ENCODE assay signal across 16 mouse cellular contexts in the genomic region with DNA sequence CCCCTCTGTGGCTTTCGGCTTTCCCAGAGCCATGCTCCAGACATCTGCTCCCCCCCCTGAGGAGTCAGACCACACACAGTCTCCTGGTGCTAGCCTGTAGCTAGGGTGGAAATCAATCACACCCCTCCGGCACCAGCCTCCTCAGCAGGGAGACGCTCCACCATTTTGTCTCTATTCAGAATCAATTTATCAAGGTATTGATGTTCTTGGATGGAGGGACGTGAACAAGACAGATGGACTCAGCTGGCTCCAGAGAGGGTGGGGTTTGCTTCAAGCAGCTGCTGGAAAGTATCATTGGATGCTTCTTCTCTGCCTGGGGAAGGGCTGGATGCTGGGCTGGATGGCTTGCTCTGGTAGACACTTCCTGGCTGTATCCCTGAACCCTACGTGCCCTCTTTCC.
DNase-seq lines count a peak whose midpoint lies in the region; ATAC-seq and TF ChIP-seq lines count a peak whose summit lies in the region.
"Had no signal": no experiment of that assay in that cellular context is flagged by ENCODE, and none has a peak within 500 bp of the region (broad histone marks: within the 10 kb centered on the region; RNA-seq: fewer than 3 reads in every experiment).

No protein-coding gene starts in this region.

- 21% methylated on average over 5 of the region's 5 CpGs for WGBS in lung, embryonic 14.5 days
- WGBS in lung, postnatal 0 days = 28% methylated on average over 5 of the region's 5 CpGs
- WGBS in hindbrain, embryonic 12.5 days = 25% methylated on average over 5 of the region's 5 CpGs
- 18% methylated on average over 5 of the region's 5 CpGs for WGBS in neural tube, embryonic 12.5 days

- H3K27me3 ChIP-seq in lung, embryonic 14.5 days (ENCODE audit: insufficient read depth, low read length) = no peaks in the 10 kb centered on the region
- H3K27me3 ChIP-seq in lung, postnatal 0 days (replicated peaks; ENCODE audit: insufficient read depth, low read length) = no peaks in the 10 kb centered on the region
- peaks cover 29% of the 10 kb centered on the region; the same call in 1 of the 2 replicates for H3K27me3 ChIP-seq in hindbrain, embryonic 12.5 days
- 0 out of 2 replicates have a peak, but pooled peaks cover 5% of the 10 kb centered on the region for H3K27me3 ChIP-seq in neural tube, embryonic 12.5 days (replicated peaks)

- no peaks in the 10 kb centered on the region for H3K36me3 ChIP-seq in lung, embryonic 14.5 days (ENCODE audit: insufficient read depth)
- no peaks in the 10 kb centered on the region for H3K36me3 ChIP-seq in lung, postnatal 0 days (ENCODE audit: insufficient read depth, low read length)
- no peaks in the 10 kb centered on the region for H3K36me3 ChIP-seq in hindbrain, embryonic 12.5 days
- H3K36me3 ChIP-seq in neural tube, embryonic 12.5 days = no peaks in the 10 kb centered on the region

- TF ChIP-seq CTCF in lung, embryonic 14.5 days (IDR thresholded peaks at IDR 0.05; ENCODE audit: low read depth) = no peak
- no peak for TF ChIP-seq CTCF in lung, postnatal 0 days (IDR thresholded peaks at IDR 0.05)

- H3K27ac ChIP-seq in lung, embryonic 14.5 days (ENCODE audit: low read depth) = no peak overlapping the region
- no peak overlapping the region for H3K27ac ChIP-seq in lung, postnatal 0 days (ENCODE audit: low read length)
- no peak overlapping the region for H3K27ac ChIP-seq in hindbrain, embryonic 12.5 days
- H3K27ac ChIP-seq in neural tube, embryonic 12.5 days = no peak overlapping the region
- H3K27ac ChIP-seq: gastrocnemius, adult 2 months had no signal

- no peaks in the 10 kb centered on the region for H3K4me1 ChIP-seq in lung, embryonic 14.5 days (ENCODE audit: insufficient read depth)
- H3K4me1 ChIP-seq in lung, postnatal 0 days (ENCODE audit: insufficient read depth, low read depth, low read length) = no peaks in the 10 kb centered on the region
- peaks cover 20% of the 10 kb centered on the region for H3K4me1 ChIP-seq in hindbrain, embryonic 12.5 days
- H3K4me1 ChIP-seq in neural tube, embryonic 12.5 days = peaks cover 5% of the 10 kb centered on the region; the same call in 1 of the 2 replicates

- no peak overlapping the region for H3K4me2 ChIP-seq in lung, embryonic 14.5 days
- no peak overlapping the region for H3K4me2 ChIP-seq in lung, postnatal 0 days (replicated peaks; ENCODE audit: low read depth, low read length)
- H3K4me2 ChIP-seq in hindbrain, embryonic 12.5 days (replicated peaks) = no peak overlapping the region
- no peak overlapping the region for H3K4me2 ChIP-seq in neural tube, embryonic 12.5 days (replicated peaks)

- no peak overlapping the region for H3K4me3 ChIP-seq in lung, embryonic 14.5 days (ENCODE audit: low read depth, low read length)
- no peak overlapping the region for H3K4me3 ChIP-seq in lung, postnatal 0 days (ENCODE audit: low read depth, low read length)
- H3K4me3 ChIP-seq in hindbrain, embryonic 12.5 days = no peak overlapping the region
- no peak overlapping the region for H3K4me3 ChIP-seq in neural tube, embryonic 12.5 days
- H3K4me3 ChIP-seq: gastrocnemius, adult 2 months had no signal

- no peak overlapping the region for H3K9ac ChIP-seq in lung, embryonic 14.5 days
- no peak overlapping the region for H3K9ac ChIP-seq in lung, postnatal 0 days (replicated peaks; ENCODE audit: low read depth)
- H3K9ac ChIP-seq in hindbrain, embryonic 12.5 days = no peak overlapping the region
- no peak overlapping the region for H3K9ac ChIP-seq in neural tube, embryonic 12.5 days

- peak; percentile 59 for DNase-seq in lung, embryonic 14.5 days
- DNase-seq in lung, postnatal 0 days (ENCODE audit: low spot score) = no peak
- DNase-seq in R1 (ENCODE audit: low read depth, low spot score) = peak; percentile 90
- no peak for DNase-seq in gastrocnemius, postnatal 25 days
- no peak for DNase-seq in adrenal gland, adult (ENCODE audit: inconsistent age in 2 of 2, low spot score in 1 of 2)
- no peak for DNase-seq in cerebellum, adult 8-10 months
- DNase-seq: adrenal gland, postnatal 14 days; cerebellum, adult 11 months; gastrocnemius, adult 2 months; layer of hippocampus, postnatal 36 days; liver; lung, postnatal 14 days; thymus, postnatal 4 days had no signal

- TF ChIP-seq EP300 in lung, postnatal 0 days (IDR thresholded peaks at IDR 0.05) = no peak

- ATAC-seq in lung, embryonic 14.5 days (ENCODE audit: insufficient read depth) = peak; percentile 60; the same call in 1 of the 2 replicates
- ATAC-seq in lung, postnatal 0 days = no peak
- peak; percentile 66 for ATAC-seq in hindbrain, embryonic 12.5 days (ENCODE audit: low FRiP score)
- peak; percentile 72; the same call in 1 of the 2 replicates for ATAC-seq in neural tube, embryonic 12.5 days (ENCODE audit: low FRiP score, low read depth)
- ATAC-seq: Patski had no signal

- no peaks in the 10 kb centered on the region for H3K9me3 ChIP-seq in lung, embryonic 14.5 days (ENCODE audit: low read depth, low read length)
- H3K9me3 ChIP-seq in lung, postnatal 0 days (ENCODE audit: low read length) = no peaks in the 10 kb centered on the region
- H3K9me3 ChIP-seq in hindbrain, embryonic 12.5 days (replicated peaks) = no peaks in the 10 kb centered on the region
- no peaks in the 10 kb centered on the region for H3K9me3 ChIP-seq in neural tube, embryonic 12.5 days

Comparison
In these comparisons a context has a peak if more than half of its experiments do, and no peak if none do; other contexts are left out.
1. DNase-seq: peak in lung, embryonic 14.5 days (single experiment) and R1 (single experiment); none in lung, postnatal 0 days (single experiment), gastrocnemius, postnatal 25 days (single experiment), adrenal gland, adult (0 of 2) and cerebellum, adult 8-10 months (single experiment).